Mouse (Mus musculus) T-helper 17 cell (primary cell): ENCODE data around the gene Sys1.

ENCODE experiments used
- in situ Hi-C, 2 experiments: fragments of 300-600 bp; cut with MboI, MseI; formaldehyde crosslinking; loops; 1 replicate in 1 of 2; 2 replicates in 1 of 2; pipeline ENCODE4 v1.15.1; 2025; ENCODE audit warnings: high pct_unique_total_duplicates in 2 of 2

Gene Sys1

GRCm38 (mm10) chr2:164434681-164435080 is 22.1 kb upstream of the Sys1 start:
- in situ Hi-C loops: no loop called here

- in situ Hi-C loops: no loop called here
Observed at GRCm38 (mm10) chr2:164435216-164436090, 21.3 kb upstream of the Sys1 start.

GRCm38 (mm10) chr2:164436215-164436913 is 20.4 kb upstream of the Sys1 start:
- in situ Hi-C loops: no loop called here

GRCm38 (mm10) chr2:164436961-164437360 is 19.8 kb upstream of the Sys1 start:
- in situ Hi-C loops: no loop called here

GRCm38 (mm10) chr2:164437710-164438109 is 19.1 kb upstream of the Sys1 start:
- in situ Hi-C loops: no loop called here

- in situ Hi-C loops: no loop called here
Observed at GRCm38 (mm10) chr2:164438257-164438656, 18.5 kb upstream of the Sys1 start.

- in situ Hi-C loops: no loop called here
Observed at GRCm38 (mm10) chr2:164439001-164439421, 17.8 kb upstream of the Sys1 start.

GRCm38 (mm10) chr2:164440314-164440713 is 16.4 kb upstream of the Sys1 start:
- in situ Hi-C loops: no loop called here

- in situ Hi-C loops: no loop called here
Observed at GRCm38 (mm10) chr2:164441155-164441554, 15.6 kb upstream of the Sys1 start.

- in situ Hi-C loops: no loop called here
Observed at GRCm38 (mm10) chr2:164441731-164442130, 15.0 kb upstream of the Sys1 start.

- in situ Hi-C loops: no loop called here
Observed at GRCm38 (mm10) chr2:164442315-164443050, 14.3 kb upstream of the Sys1 start.

GRCm38 (mm10) chr2:164443051-164443437 is 13.7 kb upstream of the Sys1 start:
- in situ Hi-C loops: no loop called here

GRCm38 (mm10) chr2:164443460-164444000 is 13.2 kb upstream of the Sys1 start, which contains the start of gene Sdc4:
Sdc4 (minus strand) TSS chr2:164443887.
- in situ Hi-C loops: no loop called here

GRCm38 (mm10) chr2:164444701-164445100 is 12.1 kb upstream of the Sys1 start:
- in situ Hi-C loops: no loop called here

GRCm38 (mm10) chr2:164445399-164446085 is 11.2 kb upstream of the Sys1 start:
- in situ Hi-C loops: no loop called here

- in situ Hi-C loops: no loop called here
Observed at GRCm38 (mm10) chr2:164446086-164446469, 10.7 kb upstream of the Sys1 start.

GRCm38 (mm10) chr2:164448140-164448539 is 8.6 kb upstream of the Sys1 start:
- in situ Hi-C loops: no loop called here

GRCm38 (mm10) chr2:164448921-164449320 is 7.8 kb upstream of the Sys1 start:
- in situ Hi-C loops: no loop called here

- in situ Hi-C loops: no loop called here
Observed at GRCm38 (mm10) chr2:164449341-164450042, 7.3 kb upstream of the Sys1 start.

- in situ Hi-C loops: no loop called here
Observed at GRCm38 (mm10) chr2:164452000-164452676, 4.6 kb upstream of the Sys1 start.
